Mouse (Mus musculus): ENCODE data around the gene Mxra7. TPM values are rescaled to one million over a fixed set of nuclear protein-coding genes. Genes with fewer than 3 reads are reported as not detected.

Mxra7 gene
- polyA plus RNA-seq, 1 experiment from 2014 or later, result 45.2 TPM

DNA sequence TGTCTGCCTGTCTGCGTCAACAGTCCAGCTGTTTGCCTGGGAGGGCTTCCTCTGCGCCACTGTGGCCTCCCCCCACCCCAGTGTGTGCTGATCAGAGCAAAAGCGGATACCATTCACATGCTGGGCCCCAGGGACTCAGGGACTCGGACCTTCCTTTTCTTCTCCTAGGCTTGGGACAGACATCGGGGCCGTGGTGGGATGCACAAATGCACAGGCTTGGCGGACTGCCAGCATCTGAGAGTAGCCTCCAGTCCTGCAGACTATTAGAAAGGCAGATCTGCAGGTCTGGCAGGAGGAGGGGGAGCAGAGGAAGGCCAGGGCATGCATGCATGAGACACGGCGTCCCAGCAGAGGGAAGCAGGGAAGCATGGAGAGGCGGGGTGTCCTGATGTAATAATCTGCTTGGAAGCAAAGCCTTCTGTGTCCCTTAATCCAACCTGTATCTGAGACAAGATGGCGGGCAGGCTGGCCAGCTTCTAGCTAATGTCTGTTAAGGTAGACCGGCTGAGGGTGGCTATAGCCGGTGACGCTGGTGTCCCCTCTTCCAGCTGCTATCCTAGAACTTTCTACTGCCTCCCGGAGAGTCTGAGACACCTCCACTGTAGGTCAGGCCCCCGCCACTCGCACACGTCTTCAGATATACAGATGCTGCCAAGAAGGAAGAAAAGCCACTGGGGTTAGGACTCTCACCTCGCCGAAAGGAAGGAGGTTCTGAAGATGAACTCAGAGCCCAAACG lies 14.9 kb downstream of the Mxra7 start:
- peak overlapping the region; percentile 55 for H3K4me2 ChIP-seq (replicated peaks)
- peak overlapping the region; percentile 98 for H3K27ac ChIP-seq (replicated peaks)
- ATAC-seq (ENCODE audit: low FRiP score, low read depth), result peak; percentile 44
- H3K36me3 ChIP-seq, result no peaks in the 10 kb centered on the region
- H3K9ac ChIP-seq (replicated peaks), result peak overlapping the region; percentile 39; the same call in 1 of the 2 replicates
- H3K4me1 ChIP-seq, result peaks cover 68% of the 10 kb centered on the region
- no peak overlapping the region for H3K4me3 ChIP-seq
- 32% methylated on average over 18 of the region's 21 CpGs for WGBS
- H3K9me3 ChIP-seq, result no peaks in the 10 kb centered on the region
- H3K27me3 ChIP-seq, result peaks cover 3% of the 10 kb centered on the region

DNA sequence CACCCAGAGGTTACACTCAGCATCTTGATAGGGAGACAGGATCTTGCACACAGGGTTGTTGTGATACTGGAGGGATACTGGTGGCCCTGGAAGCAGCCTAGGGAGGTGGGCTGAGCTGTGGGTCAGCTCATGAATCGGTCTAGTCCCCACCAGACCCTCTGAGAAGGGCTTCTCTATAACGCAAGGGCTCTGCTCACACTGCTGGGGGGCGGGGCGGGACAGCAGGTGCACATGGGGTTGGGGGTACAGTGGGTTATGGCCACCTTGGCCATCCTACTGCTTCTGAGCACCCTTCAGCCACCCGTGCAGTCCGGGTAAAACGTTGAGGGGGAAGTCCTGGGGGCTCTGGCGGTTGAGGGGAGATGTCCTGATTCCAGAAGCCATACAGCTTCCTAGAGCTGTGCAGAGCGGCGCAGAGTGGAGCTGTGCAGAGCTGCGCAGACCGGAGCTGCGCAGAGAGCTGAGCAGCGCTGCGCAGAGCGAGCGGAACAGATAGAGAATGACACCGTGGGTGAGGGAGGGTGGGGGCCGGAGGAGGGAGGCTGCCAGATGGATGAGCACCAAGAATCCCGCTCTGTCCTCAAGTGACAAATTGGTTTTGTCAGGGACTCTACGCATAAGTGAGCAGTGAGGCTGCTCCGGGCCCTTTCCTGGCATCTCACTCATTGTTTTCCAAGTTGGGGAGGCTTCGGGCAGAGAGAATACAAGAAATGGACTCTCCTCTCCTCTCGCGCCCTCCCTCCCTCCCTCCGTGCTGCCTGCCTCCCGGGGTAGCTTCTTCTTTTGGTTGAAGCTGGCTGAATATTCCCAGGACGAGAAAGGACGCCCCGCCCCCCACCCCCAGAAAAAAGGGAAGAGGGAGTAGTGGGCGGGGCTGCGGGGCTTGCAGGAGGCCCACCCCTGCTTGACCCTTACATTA lies 16.6 kb downstream of the Mxra7 start:
- WGBS, result 2% methylated on average over 31 of the region's 32 CpGs
- Histone ChIP-seq H3K4me1 (peaks cover 69% of the 10 kb centered on the region), H3K4me2 (replicated peaks) (peak overlapping the region; percentile 55), H3K27ac (replicated peaks) (peak overlapping the region; percentile 98), H3K4me3 (peak overlapping the region; percentile 34), H3K36me3 (no peaks in the 10 kb centered on the region), H3K27me3 (peaks cover 3% of the 10 kb centered on the region), H3K9ac (replicated peaks) (peak overlapping the region; percentile 59), H3K9me3 (no peaks in the 10 kb centered on the region)
- ATAC-seq (ENCODE audit: low FRiP score, low read depth), result peak; percentile 90

DNA sequence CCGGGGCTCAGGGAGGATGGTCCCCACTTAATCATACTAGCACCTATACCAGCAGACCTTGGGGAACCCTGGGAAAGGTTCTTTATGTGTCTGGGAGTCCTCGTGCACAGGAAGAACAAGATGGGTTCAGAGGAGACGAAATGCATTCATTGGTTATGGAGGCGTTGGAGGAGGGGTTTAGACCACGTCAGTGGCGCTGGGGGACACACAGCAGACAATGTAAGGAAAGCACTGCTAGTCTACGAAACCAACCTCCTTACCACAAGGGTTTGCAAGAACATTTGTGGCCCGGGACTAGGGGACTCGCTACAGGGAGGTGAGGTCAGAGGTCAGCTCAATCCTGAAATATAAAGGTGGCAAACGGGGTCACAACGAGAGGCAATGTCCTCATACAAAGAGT lies 17.3 kb downstream of the Mxra7 start:
- Histone ChIP-seq H3K27me3 (peaks cover 3% of the 10 kb centered on the region), H3K4me3 (peak overlapping the region; percentile 34; the same call in 1 of the 2 replicates), H3K4me2 (replicated peaks) (peak overlapping the region; percentile 55), H3K27ac (replicated peaks) (peak overlapping the region; percentile 98), H3K4me1 (peaks cover 63% of the 10 kb centered on the region), H3K36me3 (no peaks in the 10 kb centered on the region), H3K9ac (replicated peaks) (peak overlapping the region; percentile 59), H3K9me3 (no peaks in the 10 kb centered on the region)
- ATAC-seq (ENCODE audit: low FRiP score, low read depth), result no peak
- 36% methylated on average over 11 of the region's 11 CpGs for WGBS

DNA sequence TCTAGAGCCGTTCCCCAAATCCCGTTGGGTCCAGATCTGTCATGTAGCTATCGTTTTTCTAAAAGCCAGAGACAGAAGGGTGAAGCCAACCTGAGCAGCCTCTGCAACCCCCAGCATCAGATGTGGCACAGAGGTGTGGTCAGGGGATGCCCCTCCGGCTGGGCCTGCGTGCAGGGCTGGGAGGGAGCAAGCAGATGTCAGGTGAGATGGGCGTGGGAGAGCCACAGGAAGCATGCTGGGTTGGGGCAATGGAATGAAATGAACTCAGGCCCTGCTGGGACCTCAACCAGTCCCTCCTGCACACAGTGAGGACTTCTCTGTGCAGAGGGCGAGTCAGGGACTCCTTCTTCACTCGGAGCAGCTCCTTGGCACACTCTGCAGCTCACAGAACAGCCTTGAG lies 18.3 kb downstream of the Mxra7 start:
- WGBS, result 79% methylated on average over 8 of the region's 8 CpGs
- ATAC-seq (ENCODE audit: low FRiP score, low read depth), result no peak
- Histone ChIP-seq H3K36me3 (no peaks in the 10 kb centered on the region), H3K27ac (replicated peaks) (peak overlapping the region; percentile 98; the same call in 1 of the 2 replicates), H3K4me3 (no peak overlapping the region), H3K9me3 (no peaks in the 10 kb centered on the region), H3K4me2 (replicated peaks) (no peak overlapping the region), H3K9ac (replicated peaks) (no peak overlapping the region), H3K27me3 (peaks cover 3% of the 10 kb centered on the region), H3K4me1 (peaks cover 54% of the 10 kb centered on the region)

DNA sequence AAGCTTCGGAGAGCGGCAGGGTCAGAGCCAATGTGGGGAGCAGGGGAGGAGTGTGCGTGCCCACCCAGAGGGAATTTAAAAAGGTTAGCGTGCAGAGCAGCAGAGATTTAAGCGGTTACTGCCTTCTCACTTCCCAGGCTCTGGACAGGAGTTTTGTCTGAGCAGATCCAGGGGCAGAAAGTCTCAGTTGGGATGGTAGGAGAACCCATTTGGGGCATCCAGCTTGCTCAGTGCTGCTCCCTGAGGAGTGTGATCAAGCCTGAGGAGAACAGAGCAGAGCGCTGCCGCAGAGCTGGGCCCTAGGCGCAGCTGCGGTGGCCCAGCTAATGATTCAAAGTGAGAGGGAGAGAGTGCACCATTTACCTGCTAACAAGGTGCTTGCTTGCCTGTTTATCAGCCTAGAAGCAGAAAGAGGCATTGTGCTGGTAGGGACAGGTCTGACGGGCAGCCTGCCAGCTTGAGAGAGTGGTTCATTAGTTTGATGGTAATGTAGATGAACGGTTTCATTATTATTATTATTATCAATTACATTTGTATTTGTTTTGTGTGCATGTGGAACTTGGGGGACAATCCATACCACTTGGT lies 18.9 kb downstream of the Mxra7 start:
- H3K4me1 ChIP-seq, result peaks cover 47% of the 10 kb centered on the region
- no peak overlapping the region for H3K9ac ChIP-seq (replicated peaks)
- no peak for ATAC-seq (ENCODE audit: low FRiP score, low read depth)
- 0 out of 2 replicates have a peak, but pooled peaks cover 2% of the 10 kb centered on the region for H3K36me3 ChIP-seq
- no peaks in the 10 kb centered on the region for H3K9me3 ChIP-seq
- peak overlapping the region; percentile 2; the same call in 1 of the 2 replicates for H3K27ac ChIP-seq (replicated peaks)
- H3K4me2 ChIP-seq (replicated peaks), result no peak overlapping the region
- WGBS, result 76% methylated on average over 11 of the region's 11 CpGs
- peaks cover 3% of the 10 kb centered on the region for H3K27me3 ChIP-seq
- H3K4me3 ChIP-seq, result no peak overlapping the region

GRCm38 (mm10) chr11:116807938-116808606 lies 19.8 kb downstream of the Mxra7 start:
- H3K27ac ChIP-seq (replicated peaks), result peak overlapping the region; percentile 2
- no peak overlapping the region for H3K4me2 ChIP-seq (replicated peaks)
- WGBS, result 27% methylated on average over 7 of the region's 7 CpGs
- no peak for ATAC-seq (ENCODE audit: low FRiP score, low read depth)
- H3K36me3 ChIP-seq, result 0 out of 2 replicates have a peak, but pooled peaks cover 2% of the 10 kb centered on the region
- no peak overlapping the region for H3K4me3 ChIP-seq
- H3K9me3 ChIP-seq, result no peaks in the 10 kb centered on the region
- H3K4me1 ChIP-seq, result peaks cover 39% of the 10 kb centered on the region
- H3K9ac ChIP-seq (replicated peaks), result no peak overlapping the region
- H3K27me3 ChIP-seq, result peaks cover 3% of the 10 kb centered on the region

DNA sequence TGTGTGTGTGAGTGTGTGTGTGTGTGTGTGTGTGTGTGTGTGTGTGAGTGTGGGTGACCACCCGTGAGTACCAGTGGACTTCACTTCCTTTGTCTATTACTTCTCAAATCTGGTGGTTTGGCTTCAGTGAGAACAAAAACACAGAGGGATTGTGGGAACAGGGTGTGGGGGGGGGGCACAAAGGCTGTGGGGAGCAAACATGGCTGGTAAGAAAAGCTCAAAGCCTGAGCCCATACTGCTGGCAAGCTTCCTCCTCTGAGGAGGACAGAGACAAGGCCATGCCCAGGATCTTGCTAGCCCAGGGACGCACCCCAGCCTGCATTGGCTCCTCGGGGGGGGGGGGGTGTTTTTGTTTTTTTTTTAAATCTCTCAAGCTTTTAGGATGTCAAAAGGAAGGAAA lies 20.3 kb downstream of the Mxra7 start:
- H3K9ac ChIP-seq (replicated peaks), result no peak overlapping the region
- 0 out of 2 replicates have a peak, but pooled peaks cover 2% of the 10 kb centered on the region for H3K36me3 ChIP-seq
- no peaks in the 10 kb centered on the region for H3K9me3 ChIP-seq
- ATAC-seq (ENCODE audit: low FRiP score, low read depth), result no peak
- peaks cover 3% of the 10 kb centered on the region for H3K27me3 ChIP-seq
- H3K4me1 ChIP-seq, result peaks cover 34% of the 10 kb centered on the region
- H3K4me2 ChIP-seq (replicated peaks), result no peak overlapping the region
- H3K4me3 ChIP-seq, result no peak overlapping the region
- no peak overlapping the region for H3K27ac ChIP-seq (replicated peaks)
- 85% methylated on average over 2 of the region's 3 CpGs for WGBS

- no peak overlapping the region for H3K4me2 ChIP-seq (replicated peaks)
- H3K4me3 ChIP-seq, result no peak overlapping the region
- peaks cover 3% of the 10 kb centered on the region for H3K27me3 ChIP-seq
- H3K9me3 ChIP-seq, result no peaks in the 10 kb centered on the region
- H3K27ac ChIP-seq (replicated peaks), result no peak overlapping the region
- 65% methylated on average over 7 of the region's 7 CpGs for WGBS
- H3K36me3 ChIP-seq, result 0 out of 2 replicates have a peak, but pooled peaks cover 2% of the 10 kb centered on the region
- peaks cover 30% of the 10 kb centered on the region for H3K4me1 ChIP-seq
- no peak for ATAC-seq (ENCODE audit: low FRiP score, low read depth)
- H3K9ac ChIP-seq (replicated peaks), result no peak overlapping the region
These were observed 20.7 kb downstream of the Mxra7 start for GRCm38 (mm10) chr11:116807116-116807515.

DNA sequence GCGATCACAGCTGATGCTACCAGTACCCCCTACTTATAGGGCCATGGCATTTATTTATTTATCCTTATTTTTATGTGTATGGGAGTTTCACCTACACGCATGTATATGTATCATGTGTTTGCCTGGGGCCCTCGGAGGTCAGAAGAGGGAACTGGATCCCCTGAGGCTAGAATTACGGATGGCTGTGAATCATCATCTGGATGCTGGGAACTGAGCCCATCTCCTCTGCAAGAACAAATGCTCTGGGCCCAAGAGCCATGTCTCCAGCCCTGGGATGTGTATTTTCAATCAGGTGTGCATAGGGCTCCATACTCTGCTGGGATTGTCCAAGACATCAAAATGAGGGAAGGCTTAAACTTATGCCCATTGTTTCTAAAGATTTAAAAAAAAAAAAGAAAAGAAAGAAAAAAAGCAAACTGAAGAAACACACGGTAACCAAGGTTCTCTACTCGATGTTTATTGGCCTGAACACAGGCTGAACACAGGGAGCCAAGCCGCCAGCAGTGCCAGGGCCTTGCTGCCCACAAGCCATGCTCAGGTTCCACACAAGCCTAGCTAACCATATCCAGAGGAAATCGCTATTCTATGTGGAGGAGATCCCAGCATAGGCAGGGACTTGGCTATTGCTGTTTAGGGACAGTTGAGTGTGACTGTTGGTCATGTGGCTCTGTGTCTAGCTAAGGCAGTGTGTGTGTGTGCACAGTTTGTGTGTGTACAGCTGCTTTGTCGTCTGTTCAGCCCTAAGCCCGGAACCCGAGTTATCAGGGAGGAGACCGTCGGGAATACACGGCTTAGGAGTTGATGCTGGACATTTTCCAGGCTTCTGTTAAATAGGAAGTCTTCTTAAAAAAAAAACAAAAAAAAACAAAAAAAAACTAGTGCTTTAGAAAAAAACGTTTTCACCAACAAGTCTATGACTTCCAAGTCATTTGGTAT lies 21.4 kb downstream of the Mxra7 start:
- Histone ChIP-seq H3K9ac (replicated peaks) (no peak overlapping the region), H3K4me3 (no peak overlapping the region), H3K9me3 (no peaks in the 10 kb centered on the region), H3K4me2 (replicated peaks) (no peak overlapping the region), H3K27ac (replicated peaks) (no peak overlapping the region), H3K4me1 (peaks cover 23% of the 10 kb centered on the region), H3K27me3 (peaks cover 3% of the 10 kb centered on the region), H3K36me3 (0 out of 2 replicates have a peak, but pooled peaks cover 2% of the 10 kb centered on the region)
- no peak for ATAC-seq (ENCODE audit: low FRiP score, low read depth)
- WGBS, result 86% methylated on average over 15 of the region's 15 CpGs

DNA sequence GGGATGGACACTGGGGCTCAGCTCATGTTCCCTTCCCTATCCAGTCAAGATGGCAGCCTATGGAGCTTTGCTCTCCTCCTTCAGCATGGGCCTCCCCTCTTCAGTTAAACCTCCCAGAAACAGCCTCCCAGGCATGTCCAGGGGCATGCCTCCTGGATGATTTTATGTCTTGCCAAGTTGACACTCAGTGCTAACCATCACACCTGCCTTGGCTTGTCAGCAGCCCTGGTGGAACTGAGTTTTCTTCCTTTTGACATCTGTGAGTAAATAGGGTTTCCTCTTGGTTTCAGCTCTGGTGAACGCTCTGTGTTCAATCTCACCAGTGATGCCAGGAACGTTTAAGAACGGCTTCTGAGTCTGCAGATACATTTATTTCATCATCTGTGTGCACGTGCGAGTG lies 25.1 kb downstream of the Mxra7 start:
- Histone ChIP-seq H3K27me3 (no peaks in the 10 kb centered on the region), H3K36me3 (0 out of 2 replicates have a peak, but pooled peaks cover 2% of the 10 kb centered on the region), H3K4me1 (no peaks in the 10 kb centered on the region), H3K4me2 (replicated peaks) (no peak overlapping the region), H3K4me3 (no peak overlapping the region), H3K9me3 (no peaks in the 10 kb centered on the region), H3K27ac (replicated peaks) (no peak overlapping the region), H3K9ac (replicated peaks) (no peak overlapping the region)
- 92% methylated on average over 5 of the region's 5 CpGs for whole genome bisulfite sequencing
- no peak for ATAC-seq (ENCODE audit: low FRiP score, low read depth)

Data from midbrain, embryonic 12.5 days (tissue).